Mouse (Mus musculus): ENCODE measurements around the gene Eif3l. TPM values are rescaled to one million over a fixed set of nuclear protein-coding genes. Genes with fewer than 3 reads are reported as not detected.

Gene Eif3l
- polyA plus RNA-seq, 1 experiment from 2014 or later, result 207 TPM

GRCm38 (mm10) chr15:79134496-79135270 lies 59.7 kb downstream of the Eif3l start:
- Histone ChIP-seq H3K9ac (no peak overlapping the region), H3K4me1 (no peaks in the 10 kb centered on the region), H3K4me2 (no peak overlapping the region), H3K36me3 (ENCODE audit: poor library complexity, severe bottlenecking) (peaks cover 45% of the 10 kb centered on the region), H3K4me3 (no peak overlapping the region), H3K27ac (no peak overlapping the region), H3K9me3 (replicated peaks) (no peaks in the 10 kb centered on the region), H3K27me3 (no peaks in the 10 kb centered on the region)
- ATAC-seq, result no peak
- 94% methylated on average over 9 of the region's 9 CpGs for WGBS

- Histone ChIP-seq H3K4me1 (peaks cover 1% of the 10 kb centered on the region; the same call in 1 of the 2 replicates), H3K9me3 (replicated peaks) (no peaks in the 10 kb centered on the region), H3K27ac (no peak overlapping the region), H3K27me3 (no peaks in the 10 kb centered on the region), H3K4me2 (no peak overlapping the region), H3K4me3 (no peak overlapping the region), H3K9ac (no peak overlapping the region), H3K36me3 (ENCODE audit: poor library complexity, severe bottlenecking) (peaks cover 39% of the 10 kb centered on the region)
- WGBS, result 83% methylated on average over 9 of the region's 9 CpGs
- no peak for ATAC-seq
Observed at GRCm38 (mm10) chr15:79135332-79135731, 60.4 kb downstream of the Eif3l start.

- peaks cover 6% of the 10 kb centered on the region; the same call in 1 of the 2 replicates for H3K4me1 ChIP-seq
- WGBS, result 62% methylated on average over 11 of the region's 11 CpGs
- no peaks in the 10 kb centered on the region for H3K9me3 ChIP-seq (replicated peaks)
- no peaks in the 10 kb centered on the region for H3K27me3 ChIP-seq
- ATAC-seq, result no peak
- H3K4me3 ChIP-seq, result no peak overlapping the region
- H3K9ac ChIP-seq, result no peak overlapping the region
- H3K36me3 ChIP-seq (ENCODE audit: poor library complexity, severe bottlenecking), result peaks cover 32% of the 10 kb centered on the region
- H3K4me2 ChIP-seq, result no peak overlapping the region
- no peak overlapping the region for H3K27ac ChIP-seq
Observed at GRCm38 (mm10) chr15:79135783-79136575, 61.0 kb downstream of the Eif3l start.

- 66% methylated on average over 10 of the region's 10 CpGs for WGBS
- no peak for ATAC-seq
Observed at GRCm38 (mm10) chr15:79139640-79140039, 64.7 kb downstream of the Eif3l start.

GRCm38 (mm10) chr15:79140866-79141565 lies 66.0 kb downstream of the Eif3l start, which contains the start of the genes Polr2f and 1700088E04Rik:
Polr2f (plus strand) TSS chr15:79141009.
1700088E04Rik (minus strand) TSS chr15:79141253.
- Histone ChIP-seq H3K4me2 (peak within 1 kb of the TSS; percentile 73), H3K27me3 (no peaks in the 10 kb centered on the region), H3K36me3 (ENCODE audit: poor library complexity, severe bottlenecking) (peaks cover 21% of the 10 kb centered on the region), H3K9ac (peak within 1 kb of the TSS; percentile 80), H3K27ac (no peak within 1 kb of the TSS), H3K4me1 (peaks cover 23% of the 10 kb centered on the region), H3K4me3 (peak within 1 kb of the TSS; percentile 76), H3K9me3 (replicated peaks) (no peaks in the 10 kb centered on the region)
- under 1% methylated on average over 57 of the region's 57 CpGs for WGBS
- peak; percentile 96 for ATAC-seq

More at GRCm38 (mm10) chr15:79139640-79140039, 64.7 kb downstream of the Eif3l start:
- Histone ChIP-seq H3K9ac (no peak overlapping the region), H3K36me3 (ENCODE audit: poor library complexity, severe bottlenecking) (peaks cover 7% of the 10 kb centered on the region), H3K27ac (no peak overlapping the region), H3K4me1 (peaks cover 23% of the 10 kb centered on the region), H3K4me2 (no peak overlapping the region), H3K27me3 (no peaks in the 10 kb centered on the region), H3K4me3 (no peak overlapping the region), H3K9me3 (replicated peaks) (no peaks in the 10 kb centered on the region)

GRCm38 (mm10) chr15:79141566-79141917 lies 66.6 kb downstream of the Eif3l start:
- peak; percentile 37; the same call in 1 of the 2 replicates for ATAC-seq
- Histone ChIP-seq H3K27ac (no peak overlapping the region), H3K9me3 (replicated peaks) (no peaks in the 10 kb centered on the region), H3K4me3 (peak overlapping the region; percentile 76), H3K36me3 (ENCODE audit: poor library complexity, severe bottlenecking) (peaks cover 26% of the 10 kb centered on the region), H3K4me2 (peak overlapping the region; percentile 73), H3K4me1 (peaks cover 23% of the 10 kb centered on the region), H3K27me3 (no peaks in the 10 kb centered on the region), H3K9ac (peak overlapping the region; percentile 80)
- 1% methylated on average over 7 of the region's 7 CpGs for WGBS

GRCm38 (mm10) chr15:79143316-79143715 lies 68.3 kb downstream of the Eif3l start:
- 87% methylated on average over 12 of the region's 12 CpGs for WGBS

More at GRCm38 (mm10) chr15:79143316-79143715, 68.3 kb downstream of the Eif3l start:
- Histone ChIP-seq H3K27ac (no peak overlapping the region), H3K27me3 (no peaks in the 10 kb centered on the region), H3K9ac (no peak overlapping the region), H3K4me3 (no peak overlapping the region), H3K9me3 (replicated peaks) (no peaks in the 10 kb centered on the region), H3K4me2 (no peak overlapping the region), H3K36me3 (ENCODE audit: poor library complexity, severe bottlenecking) (peaks cover 44% of the 10 kb centered on the region), H3K4me1 (peaks cover 23% of the 10 kb centered on the region)
- no peak for ATAC-seq

Other genes starting within 250 kb of the Eif3l start
- 5.0 and 5.5 TPM in 2 replicates for gene Cdc42ep1, start 232.6 kb upstream of the Eif3l start, polyA plus RNA-seq (2015; fragmentation: Nextera tagmentation; extraction: Ambion mirVana)
- not detected in 2 replicates for gene Lgals2, start 219.7 kb upstream of the Eif3l start, polyA plus RNA-seq (2015; fragmentation: Nextera tagmentation; extraction: Ambion mirVana)
- gene Gga1, start 198.0 kb upstream of the Eif3l start, polyA plus RNA-seq (2015; fragmentation: Nextera tagmentation; extraction: Ambion mirVana), result 50.3 and 53.7 TPM in 2 replicates
- 0.15 and 0.16 TPM in 2 replicates for gene Gm49510, start 175.5 kb upstream of the Eif3l start, polyA plus RNA-seq (2015; fragmentation: Nextera tagmentation; extraction: Ambion mirVana)
- gene Sh3bp1, start 175.4 kb upstream of the Eif3l start, polyA plus RNA-seq (2015; fragmentation: Nextera tagmentation; extraction: Ambion mirVana), result 3.7 and 5.4 TPM in 2 replicates
- 54.4 and 55.5 TPM in 2 replicates for gene Pdxp, start 161.3 kb upstream of the Eif3l start, polyA plus RNA-seq (2015; fragmentation: Nextera tagmentation; extraction: Ambion mirVana)
- 91.7 and 110 TPM in 2 replicates for gene Lgals1, start 148.5 kb upstream of the Eif3l start, polyA plus RNA-seq (2015; fragmentation: Nextera tagmentation; extraction: Ambion mirVana)
- 50.3 and 59.3 TPM in 2 replicates for gene Nol12, start 140.2 kb upstream of the Eif3l start, polyA plus RNA-seq (2015; fragmentation: Nextera tagmentation; extraction: Ambion mirVana)
- 35.6 and 39.2 TPM in 2 replicates for gene Triobp, start 127.5 kb upstream of the Eif3l start, polyA plus RNA-seq (2015; fragmentation: Nextera tagmentation; extraction: Ambion mirVana)
- gene H1f0, start 46.7 kb upstream of the Eif3l start, polyA plus RNA-seq (2015; fragmentation: Nextera tagmentation; extraction: Ambion mirVana), result 546 and 569 TPM in 2 replicates
- not detected in 2 replicates for gene Galr3, start 33.3 kb upstream of the Eif3l start, polyA plus RNA-seq (2015; fragmentation: Nextera tagmentation; extraction: Ambion mirVana)
- gene Ankrd54, start 12.3 kb upstream of the Eif3l start, polyA plus RNA-seq (2015; fragmentation: Nextera tagmentation; extraction: Ambion mirVana), result 53.0 and 53.9 TPM in 2 replicates
- gene Micall1, start 33.7 kb downstream of the Eif3l start, polyA plus RNA-seq (2015; fragmentation: Nextera tagmentation; extraction: Ambion mirVana), result 5.4 and 6.5 TPM in 2 replicates
- 300 and 353 TPM in 2 replicates for gene Polr2f, start 65.8 kb downstream of the Eif3l start, polyA plus RNA-seq (2015; fragmentation: Nextera tagmentation; extraction: Ambion mirVana)
- 12.1 and 13.7 TPM in 2 replicates for gene 1700088E04Rik, start 66.1 kb downstream of the Eif3l start, polyA plus RNA-seq (2015; fragmentation: Nextera tagmentation; extraction: Ambion mirVana)
- gene Sox10, start 90.1 kb downstream of the Eif3l start, polyA plus RNA-seq (2015; fragmentation: Nextera tagmentation; extraction: Ambion mirVana), result 0.45 and 0.49 TPM in 2 replicates
- gene Pick1, start 154.0 kb downstream of the Eif3l start, polyA plus RNA-seq (2015; fragmentation: Nextera tagmentation; extraction: Ambion mirVana), result 68.1 and 74.3 TPM in 2 replicates
- gene Gm49486, start 154.2 kb downstream of the Eif3l start, polyA plus RNA-seq (2015; fragmentation: Nextera tagmentation; extraction: Ambion mirVana), result 0.96 and 1.3 TPM in 2 replicates
- gene Slc16a8, start 179.6 kb downstream of the Eif3l start, polyA plus RNA-seq (2015; fragmentation: Nextera tagmentation; extraction: Ambion mirVana), result 0.09 and 0.39 TPM in 2 replicates
- gene Baiap2l2, start 210.4 kb downstream of the Eif3l start, polyA plus RNA-seq (2015; fragmentation: Nextera tagmentation; extraction: Ambion mirVana), result 0.63 and 2.1 TPM in 2 replicates